Mouse (Mus musculus) fat pad, adult 2 months (tissue): Measurements from ENCODE around the gene Far1.
A peak's percentile ranks its signal among the peaks of the same experiment; 100 is the strongest.

Source experiments
- DNase-seq: peaks from one replicate; pipeline ENCODE4 v3.0.0-alpha.2; 2011; ENCODE audit warnings: low read depth, low spot score; ENCODE audit errors: extremely low read depth

The Far1 gene

DNA sequence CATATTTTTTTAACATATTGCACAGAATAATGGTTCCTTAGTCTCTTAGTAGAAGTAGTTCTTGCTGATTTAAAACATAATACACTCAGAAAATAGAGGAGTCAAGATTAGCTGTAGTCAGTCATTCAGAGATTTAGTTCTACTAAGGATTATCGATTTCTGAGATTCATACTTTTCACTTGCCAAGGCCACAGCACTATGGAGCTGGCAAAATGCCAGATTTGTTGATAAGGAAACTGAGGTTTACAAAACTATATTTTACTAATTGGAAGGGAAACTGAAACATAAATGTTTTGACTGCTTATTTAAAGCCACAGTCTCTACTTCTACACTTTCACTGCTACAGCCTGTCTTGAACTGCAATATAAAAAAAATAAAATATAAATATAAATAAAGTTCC lies 53.3 kb downstream of the Far1 start:
- DNase-seq: no peak

DNA sequence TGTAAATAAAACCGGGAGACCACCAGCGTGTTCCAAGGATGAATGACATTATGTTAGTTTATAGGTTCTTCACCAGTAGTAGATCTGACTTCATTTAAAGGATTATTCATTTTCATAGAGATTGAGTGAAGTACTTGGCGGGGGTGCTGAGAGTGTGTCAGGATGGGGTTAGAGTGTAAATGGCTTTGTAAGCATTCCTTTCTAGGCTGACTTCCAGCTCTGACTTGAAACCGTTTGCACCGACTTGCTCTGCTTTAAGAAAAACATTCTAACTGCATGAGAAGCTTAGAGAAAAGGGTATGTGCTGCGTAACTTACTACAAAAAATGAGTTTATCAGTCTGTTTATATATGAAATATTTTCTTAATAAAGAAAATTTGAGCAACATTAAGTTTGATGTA lies 57.5 kb downstream of the Far1 start:
- no peak for DNase-seq

DNA sequence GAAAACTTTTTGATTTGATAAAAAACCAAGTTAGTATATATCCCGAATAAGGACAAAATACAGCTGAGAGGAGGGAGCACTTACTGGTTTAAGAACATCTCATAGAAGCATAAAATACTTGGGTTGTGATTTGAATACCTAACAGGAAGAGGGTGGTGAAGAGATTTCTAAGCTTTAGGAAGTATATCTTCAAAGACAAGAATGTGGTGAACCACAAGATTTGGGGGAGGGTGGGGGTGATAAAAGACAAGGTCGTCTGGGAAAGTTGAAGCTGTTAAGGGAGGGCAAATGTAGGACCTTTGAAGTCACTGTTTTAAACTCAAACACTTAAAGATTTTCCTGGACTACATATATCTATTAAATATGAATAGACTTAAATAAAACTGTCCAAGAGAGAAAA lies 59.1 kb downstream of the Far1 start:
- no peak for DNase-seq

DNA sequence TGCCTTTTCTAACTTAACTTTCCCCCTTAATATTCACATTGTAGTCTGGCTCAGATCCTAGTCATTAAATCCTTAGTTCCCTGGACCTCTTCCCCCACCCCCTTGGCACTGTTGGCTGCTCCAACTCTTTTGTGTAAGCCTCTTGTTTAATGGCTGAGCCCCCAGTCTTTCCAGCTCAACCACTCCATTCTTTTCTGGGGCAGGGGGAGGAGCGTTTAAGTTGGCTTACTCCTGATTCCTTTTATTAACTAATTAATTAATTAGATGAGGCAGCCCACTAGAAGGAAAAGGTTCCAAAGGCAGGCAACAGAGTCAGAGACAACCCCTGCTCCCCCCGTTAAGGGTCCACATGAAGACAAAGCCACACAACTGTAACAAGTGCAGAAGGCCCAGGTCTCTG lies 68.5 kb downstream of the Far1 start:
- DNase-seq: no peak

DNA sequence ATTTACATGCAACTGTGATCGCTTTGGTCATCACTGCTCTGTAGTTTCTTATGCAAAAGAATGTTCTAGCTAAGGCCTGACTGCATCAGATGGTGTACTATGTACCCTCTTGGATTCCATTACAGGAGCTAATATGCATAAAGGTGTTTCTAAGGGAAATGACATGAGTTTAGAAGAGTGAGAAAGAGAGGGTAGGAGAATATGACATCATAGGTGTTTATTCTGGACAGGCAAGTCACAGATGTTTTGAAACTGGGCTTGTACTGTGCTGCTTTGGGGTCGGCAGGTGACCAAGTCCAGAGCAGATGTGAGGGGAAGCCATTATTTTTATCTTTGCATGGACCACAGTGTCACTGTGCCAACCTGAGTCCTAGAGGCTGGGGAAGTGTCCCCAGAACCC lies 75.6 kb downstream of the Far1 start:
- no peak for DNase-seq

DNA sequence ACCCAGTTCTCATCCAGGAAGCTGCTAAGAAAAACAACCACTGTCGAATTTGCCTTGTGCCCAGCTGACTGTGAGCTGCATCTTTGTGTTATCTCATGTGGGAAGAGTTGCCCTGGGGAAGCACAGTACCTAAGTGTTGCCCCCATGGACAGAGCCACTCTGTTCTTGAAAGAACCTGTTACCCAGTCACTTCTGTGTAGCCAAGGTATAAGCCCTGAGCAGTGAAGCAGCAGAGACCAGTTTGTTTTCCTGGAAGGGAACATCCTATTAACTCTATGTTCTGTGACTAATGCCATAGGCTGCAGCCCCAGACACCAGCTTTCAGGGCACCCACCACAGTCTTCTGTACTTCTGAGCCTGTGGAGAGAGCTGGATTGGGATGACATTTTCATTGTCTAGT lies 76.7 kb downstream of the Far1 start:
- DNase-seq: no peak

DNA sequence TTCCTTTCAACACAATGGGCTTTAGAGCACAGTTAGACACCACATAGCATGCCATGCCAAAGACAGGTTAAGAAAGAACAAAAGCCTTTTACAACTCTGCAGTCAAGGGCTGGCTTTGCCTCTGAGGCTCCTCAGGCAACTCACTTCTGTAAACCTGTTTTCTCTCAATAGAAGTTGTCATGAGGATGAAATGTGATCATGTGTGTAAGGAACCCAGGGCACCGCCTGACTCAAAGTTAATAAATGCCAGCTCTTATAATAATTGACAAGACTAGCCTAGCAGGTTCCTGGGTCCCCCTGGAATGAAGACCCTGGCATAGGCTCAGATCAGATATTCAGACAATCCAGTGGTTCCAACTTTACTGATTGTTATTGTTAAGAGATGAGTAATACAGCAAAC lies 77.5 kb downstream of the Far1 start:
- peak; percentile 86 for DNase-seq

DNA sequence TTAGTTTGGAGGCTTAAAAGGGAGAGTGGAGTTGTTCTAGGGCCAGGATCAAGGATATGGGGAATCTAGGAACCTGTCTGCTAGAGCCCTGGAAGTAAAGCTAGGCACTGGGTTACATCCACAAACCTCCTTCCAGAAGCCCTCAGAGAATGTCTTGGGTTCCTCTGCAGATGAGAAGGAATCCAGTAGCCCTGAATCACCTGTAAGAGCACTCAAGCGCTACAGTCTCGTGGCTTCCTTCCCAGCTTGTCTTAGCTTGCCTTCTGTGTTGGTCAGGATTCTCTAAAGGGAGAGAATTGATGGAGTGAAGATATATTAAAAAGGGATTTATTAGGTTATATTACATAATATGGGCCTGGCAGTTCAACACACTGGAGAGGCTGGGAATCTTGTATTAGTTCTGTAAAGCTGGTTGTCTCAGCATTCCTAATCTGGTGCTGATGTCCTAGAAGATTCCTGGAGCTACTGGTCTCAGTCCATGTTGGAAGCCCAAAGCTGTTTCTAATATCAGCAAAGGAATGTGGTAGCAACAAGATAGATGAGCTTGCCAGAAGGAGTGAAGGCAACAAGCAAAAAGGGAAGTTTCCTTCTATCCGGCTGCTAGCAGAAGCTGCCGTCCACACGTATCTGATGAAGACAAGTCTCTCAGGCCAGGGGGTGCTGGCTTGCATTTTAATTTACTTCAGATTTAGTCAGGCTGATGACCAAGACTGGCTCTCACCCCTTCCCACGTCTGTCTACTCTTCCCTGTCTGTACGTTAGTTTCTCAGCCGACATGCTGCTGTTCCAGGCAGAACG lies 78.1 kb downstream of the Far1 start:
- DNase-seq: peak; percentile 51

DNA sequence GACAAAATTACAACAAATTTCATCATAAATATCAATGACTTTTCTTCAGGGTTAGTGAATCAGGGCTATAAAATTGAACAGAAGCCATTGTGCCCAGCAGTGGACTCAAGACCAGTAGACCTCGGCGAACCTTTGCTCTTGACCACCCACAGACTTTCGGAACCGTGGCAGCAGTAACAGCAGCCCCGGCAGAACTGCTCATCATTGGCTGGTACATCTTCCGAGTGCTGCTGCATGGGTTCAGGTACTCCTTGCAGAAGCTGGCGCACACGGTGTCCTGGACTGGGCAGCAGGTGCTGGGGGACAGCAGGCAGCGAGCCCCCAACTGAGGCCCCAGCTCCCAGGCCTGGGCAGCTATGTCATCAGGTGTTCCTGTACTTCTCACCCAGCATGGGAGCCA lies 79.1 kb downstream of the Far1 start:
- DNase-seq: no peak

DNA sequence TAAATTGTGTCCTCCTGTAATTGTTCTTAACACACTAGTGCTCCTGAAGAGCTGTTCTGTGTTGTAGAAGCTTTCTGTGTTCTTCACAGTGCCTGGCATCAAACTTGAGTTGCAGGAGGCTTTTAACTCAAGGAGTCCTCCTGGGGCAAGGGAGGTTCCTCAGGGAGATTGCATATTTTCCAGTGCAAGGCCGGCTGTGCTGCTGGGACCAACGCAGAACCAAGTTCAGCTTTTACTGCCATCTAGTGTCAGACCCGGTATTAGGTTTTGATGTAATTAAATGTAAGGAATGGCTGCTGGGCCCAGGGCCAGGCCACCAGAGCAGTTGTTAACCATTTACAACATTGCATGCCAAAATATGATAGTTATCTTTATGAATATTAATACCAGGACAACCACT lies 80.7 kb downstream of the Far1 start:
- no peak for DNase-seq

DNA sequence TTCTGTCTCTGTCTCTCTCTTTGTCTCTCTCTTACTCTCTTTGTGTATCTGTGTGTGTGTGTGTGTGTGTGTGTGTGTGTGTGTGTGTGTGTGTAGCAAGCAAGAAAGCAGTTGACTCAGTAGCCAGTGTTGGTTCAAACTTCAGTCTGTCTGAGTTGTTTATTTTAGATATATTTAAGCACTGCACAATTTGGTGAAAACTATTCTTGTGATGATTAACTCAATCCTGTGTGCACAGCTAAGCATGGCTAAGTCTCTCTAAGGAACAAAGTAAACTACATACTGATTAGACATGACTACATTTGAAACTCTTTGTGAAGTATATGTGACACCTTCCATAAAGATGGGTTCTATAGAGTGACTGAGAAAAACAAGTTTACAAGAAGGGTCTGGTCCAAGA lies 83.6 kb downstream of the Far1 start:
- no peak for DNase-seq

DNA sequence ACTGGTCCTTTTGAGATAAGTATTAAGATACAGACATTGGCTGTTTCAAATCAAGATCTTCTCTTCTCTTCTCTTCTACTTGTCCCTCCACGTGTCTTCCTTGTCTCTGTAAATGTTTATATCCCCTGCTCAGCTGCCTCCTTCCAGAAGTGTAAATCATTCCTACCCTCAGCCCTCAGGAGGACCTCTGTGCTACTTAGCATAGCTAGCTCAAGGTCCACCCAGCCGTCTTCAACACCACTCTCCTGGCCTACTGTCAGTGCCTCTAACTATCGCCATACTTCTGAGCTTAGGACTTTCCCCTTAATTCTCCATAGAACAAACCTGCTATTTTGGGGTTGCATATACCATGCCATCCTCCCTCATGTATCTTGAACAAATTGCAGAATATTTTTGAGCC lies 88.2 kb downstream of the Far1 start:
- DNase-seq: no peak

DNA sequence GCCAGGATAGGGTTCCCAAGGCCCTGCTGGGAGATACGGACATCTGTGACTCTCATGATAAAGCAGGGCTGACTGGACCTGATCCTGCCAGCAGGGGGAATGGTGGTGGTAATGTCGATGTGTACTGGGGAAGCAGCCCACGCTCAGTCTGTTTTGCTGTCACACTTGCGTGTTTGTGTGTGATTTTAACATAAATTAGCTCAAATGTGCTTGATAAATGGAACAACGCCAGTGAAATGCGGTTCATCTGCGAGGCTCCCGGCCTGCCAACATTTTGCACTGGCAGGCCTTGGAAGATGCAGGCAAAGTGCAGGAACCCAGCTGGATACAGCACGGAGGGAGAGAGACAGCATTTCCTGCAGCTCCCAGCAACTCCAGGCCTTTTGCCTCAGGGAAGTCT lies 94.3 kb downstream of the Far1 start:
- no peak for DNase-seq

DNA sequence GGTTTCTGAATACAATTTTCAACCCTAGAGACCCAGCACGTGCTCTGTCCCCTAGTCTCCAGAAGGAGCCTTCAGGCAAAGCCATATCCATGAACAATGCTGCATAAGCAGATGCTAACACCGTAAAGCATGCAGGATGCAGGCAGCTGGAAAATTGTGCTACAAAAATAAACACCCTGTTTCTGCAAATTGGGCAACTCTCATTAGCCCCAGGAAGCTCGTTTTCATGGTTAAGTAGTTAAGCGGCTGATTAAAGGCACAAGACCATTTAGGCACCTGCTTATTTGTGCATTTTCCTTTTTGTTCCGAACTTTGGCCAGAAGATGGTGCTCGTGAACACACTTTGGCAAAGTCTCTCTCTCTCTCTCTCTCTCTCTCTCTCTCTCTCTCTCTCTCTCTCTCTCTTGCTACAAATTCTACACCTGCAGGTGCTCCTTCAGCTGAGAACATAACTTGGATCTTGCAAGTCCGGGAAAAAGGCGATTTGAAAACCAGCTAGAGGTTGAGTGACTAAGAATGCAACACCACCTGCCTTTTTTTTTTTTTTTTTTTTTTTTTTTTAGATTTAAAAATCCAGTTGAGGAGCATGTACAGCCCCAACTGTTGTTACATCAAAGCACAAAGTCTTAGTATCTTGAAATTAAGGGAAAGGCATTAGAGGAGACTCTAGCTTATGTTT lies 95.5 kb downstream of the Far1 start:
- no peak for DNase-seq

DNA sequence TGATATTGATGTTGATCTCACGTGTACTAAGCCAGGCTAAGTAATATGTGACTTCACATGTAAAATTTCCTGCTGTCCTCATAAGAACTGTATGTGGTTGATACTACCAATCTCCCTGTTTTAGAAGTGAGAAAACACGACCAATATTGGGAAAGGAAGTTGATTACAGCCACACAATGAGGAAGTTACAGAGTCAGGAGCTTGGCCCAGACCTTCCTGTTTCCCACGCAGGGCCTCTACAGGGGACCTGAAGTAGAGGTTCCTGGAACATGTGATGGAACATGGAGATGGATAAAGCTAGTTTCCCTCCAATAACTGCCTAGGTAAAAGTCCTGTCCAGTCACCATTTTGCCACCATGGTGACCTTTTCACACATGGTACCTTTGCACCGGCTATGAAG lies 99.0 kb downstream of the Far1 start:
- DNase-seq: no peak

DNA sequence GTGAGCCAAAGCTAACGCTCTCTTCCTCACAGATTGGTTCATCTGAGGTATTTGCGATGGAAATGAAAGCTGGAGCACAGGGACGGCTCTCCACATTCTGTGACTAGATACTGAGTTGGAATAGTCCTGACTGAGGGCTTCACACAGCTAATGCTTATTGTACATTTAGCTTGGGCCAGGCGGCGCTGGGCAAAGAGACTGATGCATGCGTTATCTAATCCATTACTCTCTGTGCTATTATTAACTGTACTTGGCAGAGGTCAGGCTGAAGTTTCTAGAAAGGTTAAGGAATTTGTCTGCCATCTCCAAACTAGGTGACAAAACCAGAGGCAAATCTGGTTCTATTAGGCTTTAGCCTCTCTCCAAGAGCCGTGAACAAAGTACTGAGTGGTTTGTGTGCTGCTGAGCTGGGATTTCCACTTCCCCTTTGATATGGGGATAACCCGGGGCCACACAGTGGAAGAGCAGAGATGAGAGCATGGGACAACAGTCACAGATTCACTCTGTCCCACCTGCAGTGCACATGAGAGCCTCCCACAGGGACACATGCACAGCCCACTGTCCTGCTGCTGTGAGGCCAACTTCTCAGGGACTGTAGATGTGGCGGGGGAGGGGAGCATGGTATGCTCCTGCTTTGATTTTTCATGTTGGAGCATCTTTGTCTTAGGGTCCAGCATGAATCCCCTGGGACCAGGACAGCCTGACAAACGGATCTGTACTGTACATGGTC lies 100.7 kb downstream of the Far1 start:
- no peak for DNase-seq

DNA sequence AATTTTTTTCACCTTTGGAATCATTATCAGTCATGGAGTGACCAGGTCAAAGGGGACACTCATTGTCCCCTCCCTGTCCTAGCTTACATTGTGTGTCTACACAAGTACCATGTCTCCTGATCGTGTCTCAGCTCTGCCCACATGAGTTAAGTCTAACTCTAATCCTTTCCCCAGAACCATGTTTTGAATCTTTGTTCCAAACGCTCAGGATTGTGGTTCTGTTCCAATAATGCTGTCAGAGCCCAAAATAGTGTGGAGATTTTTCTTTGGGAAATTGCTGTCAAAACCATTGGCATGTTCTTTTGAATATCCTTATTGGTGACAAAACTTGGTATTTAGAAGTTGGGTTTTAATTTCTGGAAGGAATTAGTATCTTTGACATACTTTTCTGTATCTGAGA lies 105.5 kb downstream of the Far1 start:
- DNase-seq: no peak

DNA sequence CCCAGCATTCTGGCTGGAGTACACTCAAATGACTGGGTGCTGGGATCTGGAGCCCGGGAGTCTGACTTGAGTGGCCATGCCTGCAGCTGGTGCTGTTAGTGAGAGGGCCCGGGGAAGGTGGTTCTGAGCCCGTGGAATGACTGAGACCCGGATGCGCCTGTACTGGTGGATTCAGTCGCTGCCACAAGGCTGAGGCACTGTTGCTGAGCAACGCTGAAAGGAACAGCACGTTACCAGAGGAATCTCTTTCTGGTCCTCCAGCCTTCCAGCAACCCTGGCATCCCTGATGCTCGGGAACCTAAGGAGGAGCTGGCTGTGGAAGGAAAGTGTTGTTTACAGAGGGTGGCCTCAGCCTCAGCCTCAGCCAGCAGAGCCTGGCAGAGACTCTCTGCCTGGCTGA lies 106.1 kb downstream of the Far1 start:
- DNase-seq: no peak
